Comparison of ENCODE assay signal across 8 mouse cellular contexts in the genomic region with DNA sequence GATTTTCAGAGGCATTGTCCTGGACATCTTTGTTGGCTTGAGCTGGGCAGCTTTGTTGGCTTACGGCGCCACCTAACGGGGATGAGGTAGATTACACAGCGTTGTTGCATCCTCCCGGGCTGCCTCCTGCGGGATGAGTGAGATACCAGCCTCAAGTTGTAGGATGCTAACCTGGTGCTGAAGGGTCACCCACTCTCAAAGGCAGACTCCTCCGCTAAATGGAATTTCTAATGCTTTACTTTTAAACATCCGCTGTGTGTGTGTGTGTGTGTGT. TPM values are rescaled to one million over a fixed set of nuclear protein-coding genes. Genes with fewer than 3 reads are reported as not detected.
A peak's percentile ranks its signal among the peaks of the same experiment; 100 is the strongest.
DNase-seq lines count a peak whose midpoint lies in the region; ATAC-seq and TF ChIP-seq lines count a peak whose summit lies in the region.

No protein-coding gene starts in this region.

- no peak for ATAC-seq in embryonic facial prominence, embryonic 13.5 days (ENCODE audit: insufficient number of reproducible peaks, insufficient read depth, low FRiP score, low TSS enrichment, low read depth)
- peak; percentile 43; the same call in 1 of the 2 replicates for ATAC-seq in kidney, postnatal 0 days (replicated peaks; ENCODE audit: low FRiP score, low read depth)
- peak; percentile 23; the same call in 1 of the 2 replicates for ATAC-seq in liver, embryonic 11.5 days (replicated peaks; ENCODE audit: low FRiP score)
- peak; percentile 88 for ATAC-seq in neural tube, embryonic 11.5 days (ENCODE audit: insufficient read depth, low FRiP score, low TSS enrichment)
- ATAC-seq in stomach, embryonic 16.5 days (ENCODE audit: insufficient read depth, low FRiP score), result peak; percentile 53; the same call in 1 of the 2 replicates

- peak overlapping the region; percentile 16; the same call in 1 of the 2 replicates for H3K4me2 ChIP-seq in embryonic facial prominence, embryonic 13.5 days
- H3K4me2 ChIP-seq in kidney, postnatal 0 days (ENCODE audit: low read length), result no peak overlapping the region
- H3K4me2 ChIP-seq in liver, embryonic 11.5 days, result no peak overlapping the region
- no peak overlapping the region for H3K4me2 ChIP-seq in neural tube, embryonic 11.5 days (ENCODE audit: low read depth)
- H3K4me2 ChIP-seq in stomach, embryonic 16.5 days (ENCODE audit: low read depth, low read length), result no peak overlapping the region

- H3K36me3 ChIP-seq in embryonic facial prominence, embryonic 13.5 days, result no peaks in the 10 kb centered on the region
- no peaks in the 10 kb centered on the region for H3K36me3 ChIP-seq in kidney, postnatal 0 days (ENCODE audit: insufficient read depth, low read length)
- no peaks in the 10 kb centered on the region for H3K36me3 ChIP-seq in liver, embryonic 11.5 days (ENCODE audit: control insufficient read depth, insufficient read depth, low read length)
- no peaks in the 10 kb centered on the region for H3K36me3 ChIP-seq in neural tube, embryonic 11.5 days (ENCODE audit: control insufficient read depth, insufficient read depth, low read length)
- no peaks in the 10 kb centered on the region for H3K36me3 ChIP-seq in stomach, embryonic 16.5 days (ENCODE audit: control insufficient read depth, insufficient read depth, low read length)

- 8% methylated on average over 8 of the region's 8 CpGs for WGBS in bone marrow, adult 2 months
- 6% methylated on average over 8 of the region's 8 CpGs for WGBS in embryonic facial prominence, embryonic 13.5 days
- WGBS in kidney, postnatal 0 days, result 6% methylated on average over 8 of the region's 8 CpGs
- WGBS in liver, embryonic 11.5 days, result 8% methylated on average over 8 of the region's 8 CpGs
- 5% methylated on average over 8 of the region's 8 CpGs for WGBS in neural tube, embryonic 11.5 days
- 6% methylated on average over 8 of the region's 8 CpGs for WGBS in stomach, embryonic 16.5 days

- no peak overlapping the region for H3K4me3 ChIP-seq in bone marrow, adult 2 months (replicated peaks; ENCODE audit: control insufficient read depth, low read depth, low read length)
- H3K4me3 ChIP-seq in embryonic facial prominence, embryonic 13.5 days, result no peak overlapping the region
- H3K4me3 ChIP-seq in kidney, postnatal 0 days (replicated peaks; ENCODE audit: low read depth, low read length), result no peak overlapping the region
- no peak overlapping the region for H3K4me3 ChIP-seq in liver, embryonic 11.5 days (ENCODE audit: low read depth, low read length)
- H3K4me3 ChIP-seq in neural tube, embryonic 11.5 days (ENCODE audit: low read depth, low read length), result no peak overlapping the region
- no peak overlapping the region for H3K4me3 ChIP-seq in stomach, embryonic 16.5 days (replicated peaks; ENCODE audit: low read length)

- DNase-seq in CD4-positive, CD25-positive, alpha-beta regulatory T cell, adult 2 months (ENCODE audit: low read depth, low spot score), result peak; percentile 87
- peak; percentile 67 to 82 for DNase-seq in heart, adult 9 months (ENCODE audit: low spot score in 2 of 2)
- DNase-seq in kidney, postnatal 0 days (ENCODE audit: low spot score), result peak; percentile 90
- peak; percentile 71 for DNase-seq in liver, embryonic 11.5 days (ENCODE audit: low spot score)
- DNase-seq in neural tube, embryonic 11.5 days (ENCODE audit: low spot score), result peak; percentile 81

- H3K27ac ChIP-seq in bone marrow, adult 2 months (ENCODE audit: control insufficient read depth, insufficient read depth, low read depth, low read length, poor library complexity), result no peak overlapping the region
- H3K27ac ChIP-seq in embryonic facial prominence, embryonic 13.5 days, result no peak overlapping the region
- H3K27ac ChIP-seq in kidney, postnatal 0 days, result no peak overlapping the region
- H3K27ac ChIP-seq in liver, embryonic 11.5 days (ENCODE audit: low read depth, low read length), result no peak overlapping the region
- H3K27ac ChIP-seq in neural tube, embryonic 11.5 days (ENCODE audit: low read depth, low read length), result no peak overlapping the region
- H3K27ac ChIP-seq in stomach, embryonic 16.5 days (ENCODE audit: low read length), result no peak overlapping the region

- H3K27me3 ChIP-seq in embryonic facial prominence, embryonic 13.5 days, result peaks cover 6% of the 10 kb centered on the region; the same call in 1 of the 2 replicates
- no peaks in the 10 kb centered on the region for H3K27me3 ChIP-seq in kidney, postnatal 0 days (ENCODE audit: insufficient read depth, low read length)
- no peaks in the 10 kb centered on the region; the same call in 1 of the 2 replicates for H3K27me3 ChIP-seq in liver, embryonic 11.5 days (replicated peaks; ENCODE audit: control insufficient read depth, insufficient read depth, low read length)
- H3K27me3 ChIP-seq in neural tube, embryonic 11.5 days (ENCODE audit: control insufficient read depth, insufficient read depth, low read length), result no peaks in the 10 kb centered on the region
- no peaks in the 10 kb centered on the region for H3K27me3 ChIP-seq in stomach, embryonic 16.5 days (ENCODE audit: control insufficient read depth, insufficient read depth, low read length)

- H3K9ac ChIP-seq in embryonic facial prominence, embryonic 13.5 days, result 0 out of 2 replicates have a peak overlapping the region, but pooled peaks have one; percentile 2
- H3K9ac ChIP-seq in kidney, postnatal 0 days (ENCODE audit: low read depth, low read length), result no peak overlapping the region
- H3K9ac ChIP-seq in liver, embryonic 11.5 days (ENCODE audit: low read depth, low read length), result no peak overlapping the region
- H3K9ac ChIP-seq in neural tube, embryonic 11.5 days (ENCODE audit: low read length), result peak overlapping the region; percentile 15; the same call in 1 of the 2 replicates
- no peak overlapping the region for H3K9ac ChIP-seq in stomach, embryonic 16.5 days (ENCODE audit: low read length)

- TF ChIP-seq POLR2A in bone marrow, adult 2 months (IDR thresholded peaks at IDR 0.05; ENCODE audit: borderline replicate concordance, control insufficient read depth, low read depth, low read length), result no peak

- peak; percentile 95 for TF ChIP-seq CTCF in bone marrow, adult 2 months (IDR thresholded peaks at IDR 0.05; ENCODE audit: control insufficient read depth, insufficient read depth, low read length)
- TF ChIP-seq CTCF in kidney, postnatal 0 days (IDR thresholded peaks at IDR 0.05; ENCODE audit: low read depth), result peak; percentile 98

- no peaks in the 10 kb centered on the region for H3K4me1 ChIP-seq in bone marrow, adult 2 months (ENCODE audit: control insufficient read depth, insufficient read depth, low read length)
- H3K4me1 ChIP-seq in embryonic facial prominence, embryonic 13.5 days, result no peaks in the 10 kb centered on the region; the same call in 1 of the 2 replicates
- H3K4me1 ChIP-seq in kidney, postnatal 0 days (replicated peaks; ENCODE audit: insufficient read depth, low read length), result no peaks in the 10 kb centered on the region
- H3K4me1 ChIP-seq in liver, embryonic 11.5 days (replicated peaks; ENCODE audit: control insufficient read depth, insufficient read depth, low read length), result no peaks in the 10 kb centered on the region
- H3K4me1 ChIP-seq in neural tube, embryonic 11.5 days (ENCODE audit: control insufficient read depth, insufficient read depth, low read length), result no peaks in the 10 kb centered on the region
- H3K4me1 ChIP-seq in stomach, embryonic 16.5 days (ENCODE audit: control insufficient read depth, insufficient read depth, low read length), result no peaks in the 10 kb centered on the region

- no peaks in the 10 kb centered on the region for H3K9me3 ChIP-seq in embryonic facial prominence, embryonic 13.5 days
- H3K9me3 ChIP-seq in kidney, postnatal 0 days (replicated peaks; ENCODE audit: low read length), result no peaks in the 10 kb centered on the region
- no peaks in the 10 kb centered on the region for H3K9me3 ChIP-seq in liver, embryonic 11.5 days (ENCODE audit: control insufficient read depth, low read length)
- H3K9me3 ChIP-seq in neural tube, embryonic 11.5 days (ENCODE audit: control insufficient read depth, low read length), result no peaks in the 10 kb centered on the region
- H3K9me3 ChIP-seq in stomach, embryonic 16.5 days (replicated peaks; ENCODE audit: control insufficient read depth, low read length), result no peaks in the 10 kb centered on the region

RNA-seq across cellular contexts. Expression of a gene that starts 46.9 kb away (rescaled TPM):
- polyA plus RNA-seq in bone marrow, adult 2 months (2011; ENCODE audit: insufficient read depth, insufficient read length, low replicate concordance, missing spikeins), result 10.1 and 18.0 TPM in 2 replicates
- 15.8 and 20.3 TPM in 2 replicates for polyA plus RNA-seq in embryonic facial prominence, embryonic 13.5 days (2015; fragmentation: Nextera tagmentation; extraction: Ambion mirVana)
- 11.8 and 13.8 TPM in 2 replicates for polyA plus RNA-seq in kidney, postnatal 0 days (2015; fragmentation: Nextera tagmentation; extraction: Ambion mirVana)
- 12.8 and 13.9 TPM in 2 replicates for polyA plus RNA-seq in liver, embryonic 11.5 days (2014; fragmentation: Nextera tagmentation; extraction: Ambion mirVana)
- polyA plus RNA-seq in neural tube, embryonic 11.5 days (2014; fragmentation: Nextera tagmentation; extraction: Ambion mirVana), result 6.9 and 7.8 TPM in 2 replicates
- 11.9 and 12.9 TPM in 2 replicates for polyA plus RNA-seq in stomach, embryonic 16.5 days (2015; fragmentation: Nextera tagmentation; extraction: Ambion mirVana)

RNA-seq across cellular contexts. Expression of a gene that starts 56.1 kb away (rescaled TPM):
- 0.74 TPM in 1 of 2 replicates, not detected in the other for polyA plus RNA-seq in bone marrow, adult 2 months (2011; ENCODE audit: insufficient read depth, insufficient read length, low replicate concordance, missing spikeins)
- 0.44 and 0.58 TPM in 2 replicates for polyA plus RNA-seq in embryonic facial prominence, embryonic 13.5 days (2015; fragmentation: Nextera tagmentation; extraction: Ambion mirVana)
- not detected in 2 replicates for polyA plus RNA-seq in kidney, postnatal 0 days (2015; fragmentation: Nextera tagmentation; extraction: Ambion mirVana)
- 0.18 and 0.45 TPM in 2 replicates for polyA plus RNA-seq in liver, embryonic 11.5 days (2014; fragmentation: Nextera tagmentation; extraction: Ambion mirVana)
- polyA plus RNA-seq in neural tube, embryonic 11.5 days (2014; fragmentation: Nextera tagmentation; extraction: Ambion mirVana), result 0.20 TPM in 1 of 2 replicates, not detected in the other
- 0.15 TPM in 1 of 2 replicates, not detected in the other for polyA plus RNA-seq in stomach, embryonic 16.5 days (2015; fragmentation: Nextera tagmentation; extraction: Ambion mirVana)

Comparison
In these comparisons a context has a peak if more than half of its experiments do, and no peak if none do; other contexts are left out.
1. H3K9ac ChIP-seq: peak in embryonic facial prominence, embryonic 13.5 days (single experiment) and neural tube, embryonic 11.5 days (single experiment); none in kidney, postnatal 0 days (single experiment), liver, embryonic 11.5 days (single experiment) and stomach, embryonic 16.5 days (single experiment).
2. Peak in every context shown above with its lines, with median percentiles within 50 percentile points of each other: DNase-seq.